Mouse (Mus musculus): ENCODE measurements around the gene Mcam.
A peak's percentile ranks its signal among the peaks of the same experiment; 100 is the strongest.
"Not testable (repeated sequence)": the region's sequence is repeated elsewhere in the genome, so short reads cannot be mapped to it uniquely, and the experiment has no call there.

Gene Mcam

DNA sequence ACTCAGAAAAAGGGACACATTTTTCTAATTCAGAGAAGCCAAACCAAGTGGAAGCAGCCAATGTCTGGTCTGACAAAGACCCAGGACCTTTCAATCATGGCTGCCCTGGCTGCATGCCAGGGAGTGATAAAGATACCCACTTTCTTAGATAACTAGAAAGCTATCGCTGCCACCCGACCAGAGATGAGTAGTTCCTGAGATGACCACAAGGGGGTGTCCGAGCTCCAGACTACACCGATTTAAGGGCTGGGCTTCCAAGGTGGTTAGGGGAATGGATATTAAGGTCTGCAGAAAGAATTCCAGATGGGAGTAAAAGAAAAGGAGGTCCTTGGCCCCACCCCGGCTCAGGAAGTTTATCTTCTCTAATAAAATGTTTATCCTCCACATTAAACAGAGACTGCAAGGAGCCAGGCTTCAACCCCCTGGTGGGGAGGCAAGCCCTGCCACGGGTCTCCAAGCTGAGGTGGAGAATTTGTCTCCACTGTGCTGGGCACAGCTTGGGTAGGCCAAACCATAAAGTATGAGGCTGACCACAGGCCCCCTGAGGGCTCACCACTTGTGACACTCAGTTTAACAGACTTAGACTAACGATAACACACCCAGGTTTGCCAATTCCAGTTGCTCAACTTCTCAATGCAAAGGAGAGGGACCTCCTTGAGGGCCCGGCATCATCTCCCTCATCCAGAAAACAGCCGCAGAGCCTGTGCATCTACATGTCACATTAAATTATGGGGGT lies 24.7 kb upstream of the Mcam start:
- DNase-seq, result peak; percentile 82 to 89

DNA sequence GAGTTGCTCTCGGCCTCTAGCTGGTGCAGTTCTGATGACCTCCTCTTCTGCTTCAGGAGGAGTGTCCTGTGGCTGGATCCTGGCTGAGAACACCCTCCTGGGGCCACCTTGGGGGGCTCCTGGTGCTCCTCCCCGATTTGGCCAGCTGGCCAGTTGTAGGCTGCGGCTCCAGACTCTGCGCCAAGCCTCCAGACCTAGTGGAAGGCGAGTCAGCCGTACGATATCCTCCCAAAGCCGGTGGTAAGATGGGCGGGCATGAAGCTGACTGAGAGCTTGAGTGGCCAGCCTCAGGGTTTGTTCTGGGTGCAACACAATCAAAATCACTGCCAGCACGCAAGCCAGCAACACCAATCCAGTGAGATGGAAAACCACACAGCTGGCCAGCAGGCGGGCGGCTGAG lies 22.4 kb upstream of the Mcam start:
- DNase-seq, result not testable (repeated sequence)

DNA sequence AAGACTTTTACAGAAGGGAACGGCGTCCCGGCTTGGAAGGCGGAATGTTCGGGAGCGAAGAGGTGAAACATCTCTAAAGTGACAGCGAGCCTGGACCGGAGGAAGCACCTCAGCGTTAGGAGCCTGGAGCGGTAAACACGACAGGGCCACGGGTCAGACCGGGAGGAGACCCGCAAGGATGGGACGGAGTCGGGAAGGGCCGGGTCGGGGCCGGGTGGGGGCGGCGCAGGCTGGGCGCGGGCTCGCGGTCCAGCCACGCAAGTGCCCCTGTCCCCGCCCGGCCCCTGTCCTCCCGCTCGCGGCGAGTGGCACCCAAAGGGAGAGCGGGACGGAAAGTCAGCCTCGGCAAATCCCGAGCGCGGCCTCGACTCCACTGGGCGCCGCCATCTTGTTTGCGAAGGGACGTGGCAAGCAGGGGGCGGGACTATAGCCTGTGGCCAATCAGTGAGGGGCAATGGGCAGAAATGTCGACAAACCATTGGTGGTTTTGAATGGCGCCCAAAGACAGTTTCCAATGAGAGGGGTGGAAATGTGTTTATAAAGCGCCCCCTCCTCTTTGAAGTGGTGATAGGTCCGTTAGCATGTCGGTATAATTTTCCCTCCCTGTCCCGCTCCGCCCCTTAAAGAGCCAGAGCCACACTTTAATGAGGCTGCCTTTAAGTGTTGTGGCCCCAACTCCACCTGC lies 21.0 kb upstream of the Mcam start, which contains the start of the genes Gm49380 and Rnf26:
Gene Gm49380 (minus strand): TSS at position 396 of the 685 bp plus-strand sequence.
Gene Rnf26 (minus strand): TSS at position 413 of the 685 bp plus-strand sequence.
- peak; percentile 95 to 97 for DNase-seq

DNA sequence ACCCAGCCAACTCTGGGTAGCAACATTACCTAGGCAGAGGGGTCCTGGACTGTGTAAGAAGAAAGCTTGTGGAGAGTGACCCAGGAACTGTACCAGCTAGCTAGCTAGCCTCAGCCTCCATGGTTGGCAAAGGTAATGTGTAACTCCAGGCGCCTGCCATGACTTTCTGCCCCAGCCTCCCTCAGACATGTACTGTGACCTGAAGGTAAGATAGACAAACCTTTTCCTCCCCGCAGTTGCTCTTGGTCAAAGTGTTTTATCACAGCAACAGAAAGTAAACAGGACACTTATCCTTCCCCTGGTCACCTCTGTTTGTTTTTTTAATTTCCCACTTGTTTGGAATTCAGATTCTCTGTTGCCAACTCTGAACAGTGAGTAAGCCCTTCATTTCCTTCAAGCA lies 19.8 kb upstream of the Mcam start:
- no peak for DNase-seq

DNA sequence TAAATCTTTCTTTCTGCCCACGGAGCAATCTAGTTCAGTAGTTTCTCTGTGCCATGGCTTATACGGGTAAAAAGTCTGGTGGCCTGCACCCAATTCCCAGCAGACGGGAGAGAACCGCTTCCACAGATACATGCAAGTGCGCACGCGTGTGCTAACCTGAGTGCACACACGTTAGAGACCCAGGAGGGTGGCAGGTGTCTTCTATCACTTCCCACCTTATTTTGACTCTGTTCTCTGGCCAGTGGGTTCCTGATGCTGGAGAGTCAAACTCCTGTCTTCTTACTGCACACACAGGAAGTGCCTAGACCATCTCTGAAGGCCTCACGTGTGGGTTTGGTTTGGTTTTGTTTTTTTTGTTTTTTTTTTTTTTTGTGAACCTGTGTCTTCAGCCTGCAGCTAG lies 18.7 kb upstream of the Mcam start:
- DNase-seq, result no peak

DNA sequence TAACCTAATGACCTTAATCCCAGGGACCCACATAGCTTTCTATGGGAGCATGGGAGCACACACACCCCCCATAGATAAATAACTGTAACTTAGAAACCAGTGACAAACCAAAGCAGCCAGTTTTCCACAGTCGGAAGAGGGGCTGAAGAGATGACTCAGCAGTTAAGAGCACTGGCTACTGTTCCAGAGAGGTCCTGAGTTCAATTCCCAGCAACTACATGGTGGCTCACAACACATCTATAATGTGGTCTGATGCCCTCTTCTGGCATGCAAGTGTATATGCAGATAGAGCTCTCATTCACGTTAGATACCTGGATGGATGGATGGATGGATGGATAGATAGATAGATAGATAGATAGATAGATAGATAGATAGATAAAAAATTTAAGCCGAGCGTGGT lies 18.1 kb upstream of the Mcam start:
- no peak for DNase-seq

DNA sequence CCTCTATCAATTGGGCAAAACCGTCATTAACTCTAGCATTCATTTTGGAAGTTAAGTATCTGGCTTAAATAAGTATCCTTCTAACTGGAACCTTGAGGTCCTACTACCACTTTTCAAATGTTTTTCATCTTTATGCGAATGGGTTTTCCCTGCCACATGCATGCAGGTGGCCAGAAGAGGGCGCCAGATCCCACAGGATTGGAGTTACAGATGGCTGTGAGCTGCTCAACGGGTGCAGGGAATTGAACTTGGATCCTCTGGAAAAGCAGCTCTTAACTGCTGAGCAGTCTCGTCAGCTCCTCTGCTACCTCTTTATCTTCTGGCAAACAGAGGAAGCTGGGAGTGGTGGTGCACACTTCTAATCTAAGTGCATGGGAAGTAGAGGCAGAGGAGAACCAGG lies 15.3 kb upstream of the Mcam start:
- peak; percentile 39 to 68 for DNase-seq

DNA sequence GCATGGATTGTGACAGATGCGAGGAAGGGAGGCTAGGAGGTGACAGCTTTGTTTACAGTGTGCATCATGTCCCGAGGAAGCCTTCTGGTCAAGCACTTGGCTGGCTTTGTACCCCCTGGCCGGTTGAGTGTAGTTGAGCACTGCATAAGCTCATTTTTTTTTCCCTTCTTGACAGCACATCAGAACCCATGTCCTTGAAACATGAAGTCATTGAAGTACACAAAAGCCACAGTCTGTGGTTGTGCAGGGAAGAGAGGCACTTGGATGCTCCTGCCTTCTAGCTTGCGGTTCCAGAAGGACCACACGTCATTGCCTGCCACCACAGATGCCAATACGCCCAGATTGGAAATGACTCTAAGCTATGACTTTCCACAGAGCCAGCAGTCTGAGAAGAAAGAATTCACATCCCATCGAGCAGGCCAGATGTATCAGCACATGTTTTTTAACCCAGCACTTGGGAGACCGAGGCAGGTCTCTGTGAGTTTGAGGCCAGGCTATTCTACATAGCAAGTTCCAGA lies 14.3 kb upstream of the Mcam start:
- DNase-seq, result no peak

DNA sequence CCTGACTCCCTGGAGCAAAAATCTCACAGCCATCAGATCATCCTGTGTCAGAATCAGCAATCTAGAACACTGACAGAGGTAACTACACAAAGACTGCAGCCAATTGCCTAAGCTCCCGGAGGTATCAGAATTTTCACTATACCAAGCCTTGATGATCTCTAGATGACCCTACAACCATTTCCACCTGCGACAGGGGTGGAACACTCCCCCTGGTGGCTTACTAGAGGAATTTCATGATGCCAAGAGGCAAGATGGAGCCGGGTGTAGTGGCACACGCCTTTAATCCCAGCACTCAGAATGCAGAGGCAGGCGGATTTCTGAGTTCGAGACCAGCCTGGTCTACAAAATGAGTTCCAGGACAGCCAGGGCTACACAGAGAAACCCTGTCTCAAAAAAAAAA lies 10.0 kb upstream of the Mcam start:
- no peak for DNase-seq

DNA sequence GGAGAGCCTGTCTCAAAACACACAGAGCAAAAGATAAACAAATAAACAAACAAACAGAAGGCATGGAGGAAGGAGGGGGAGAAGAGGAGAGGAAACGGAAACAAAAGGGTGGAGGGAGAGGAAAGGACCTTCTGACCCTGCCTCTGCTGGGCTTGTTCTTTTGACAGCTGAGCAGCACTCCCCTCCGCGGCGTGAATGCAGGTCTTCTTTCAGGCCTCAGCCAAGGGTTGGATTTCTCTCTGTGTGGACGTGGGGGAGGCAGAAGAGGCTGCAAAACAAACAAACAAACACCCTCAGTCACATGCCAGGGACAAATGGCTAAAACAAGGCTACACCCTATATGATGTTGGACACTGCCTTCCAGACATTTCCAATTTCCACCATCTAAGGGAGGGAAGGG lies 9.2 kb upstream of the Mcam start:
- DNase-seq, result no peak

DNA sequence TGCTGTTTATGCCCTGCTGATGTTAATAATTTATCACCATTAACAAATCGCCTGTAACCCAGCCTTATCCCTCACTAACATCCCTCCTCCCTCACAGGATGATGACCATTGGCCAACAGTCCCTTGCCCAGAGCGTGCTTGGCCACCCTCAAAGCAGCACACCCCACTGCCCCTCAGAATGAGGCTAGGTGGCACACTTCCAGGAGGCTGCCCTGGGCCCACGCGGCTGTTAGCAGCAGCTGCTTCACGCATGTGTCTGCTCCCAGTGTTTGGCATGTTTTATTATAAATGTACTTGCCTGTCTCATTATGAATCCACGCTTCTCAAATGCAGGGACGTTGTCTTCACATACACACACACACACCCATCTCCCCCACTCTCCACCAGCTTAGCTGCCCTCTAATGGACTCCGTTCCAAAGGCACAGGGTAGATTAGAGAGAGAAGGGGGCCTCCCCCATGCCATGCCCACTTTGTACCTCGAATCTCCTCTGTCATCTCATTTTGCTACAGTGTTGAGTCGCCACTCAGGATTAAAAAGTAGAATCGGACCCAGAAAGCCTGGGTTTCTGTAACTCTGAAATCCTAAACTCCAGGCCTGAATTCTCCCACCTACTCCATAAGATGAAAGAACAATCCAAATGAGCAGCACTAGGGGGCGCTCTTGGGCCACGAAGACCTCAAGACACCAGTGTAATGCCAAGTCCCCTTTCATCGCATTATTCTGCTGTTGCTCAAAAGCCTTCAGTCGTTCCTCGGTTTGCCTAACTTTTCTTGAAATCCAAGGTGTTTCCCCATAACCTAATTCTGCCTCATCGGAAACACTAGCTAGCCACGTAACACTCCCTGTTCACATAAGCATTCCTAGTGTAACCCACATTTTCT lies 8.5 kb upstream of the Mcam start:
- DNase-seq, result peak; percentile 88 to 92

DNA sequence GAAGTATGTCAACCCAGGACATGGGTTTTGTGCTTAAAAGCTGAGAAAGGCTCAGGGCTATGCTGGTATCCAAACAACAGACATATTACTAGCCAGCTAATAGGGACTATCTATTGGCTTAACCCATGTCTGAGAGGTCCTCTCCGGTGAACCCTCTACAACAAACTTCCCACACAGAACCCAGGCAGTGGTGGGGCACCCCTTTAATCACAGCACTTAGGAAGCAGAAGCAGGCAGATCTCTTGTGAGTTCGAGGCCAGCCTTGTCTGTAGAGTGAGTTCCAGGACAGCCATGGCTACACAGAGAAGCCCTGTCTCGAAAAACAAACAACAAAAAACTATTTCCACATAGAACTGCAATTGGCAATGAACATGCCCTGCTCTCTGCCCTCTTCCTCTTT lies 7.5 kb upstream of the Mcam start:
- DNase-seq, result no peak

DNA sequence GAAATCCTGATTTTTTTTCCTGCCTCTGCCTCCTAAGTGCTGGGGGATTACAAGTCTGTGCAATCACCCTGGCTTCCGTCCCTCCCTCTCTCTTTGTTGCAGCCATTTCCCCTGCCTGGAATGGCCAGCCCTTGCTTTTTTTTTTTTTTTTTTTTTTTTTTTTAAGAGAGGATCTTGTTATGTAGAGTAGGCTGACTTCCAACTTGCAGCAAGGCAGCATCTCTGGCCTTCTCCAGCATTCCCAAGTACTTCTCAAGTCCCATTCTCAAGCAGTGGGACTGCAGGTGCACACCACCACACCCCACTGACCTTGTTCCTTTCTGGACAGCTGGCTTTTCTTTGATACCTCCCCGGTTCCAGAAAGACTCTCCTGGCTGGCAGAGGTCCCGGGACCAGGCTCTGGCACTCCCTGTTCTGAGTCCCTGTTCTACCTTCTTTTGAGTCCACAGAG lies 6.9 kb upstream of the Mcam start:
- DNase-seq, result no peak

DNA sequence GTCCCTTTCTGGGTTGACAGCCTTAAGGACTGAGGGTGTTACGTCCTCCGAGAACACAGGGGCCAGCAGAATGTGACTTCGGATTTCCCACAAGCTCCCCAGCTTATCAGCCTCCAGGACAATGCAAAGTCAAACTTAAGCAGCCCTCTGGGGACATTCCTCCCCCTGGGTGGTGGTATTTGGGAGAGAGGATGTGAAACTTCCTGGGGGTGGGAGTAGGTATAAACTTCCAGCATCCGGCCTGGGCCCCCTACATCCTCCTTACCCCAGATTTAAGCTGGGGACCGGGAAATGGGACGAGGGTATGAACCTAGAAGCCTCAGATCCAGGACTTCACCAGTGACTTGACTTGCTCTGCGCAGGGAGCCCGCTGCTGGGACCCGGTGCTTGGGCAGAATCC lies 4.6 kb upstream of the Mcam start:
- DNase-seq, result no peak

DNA sequence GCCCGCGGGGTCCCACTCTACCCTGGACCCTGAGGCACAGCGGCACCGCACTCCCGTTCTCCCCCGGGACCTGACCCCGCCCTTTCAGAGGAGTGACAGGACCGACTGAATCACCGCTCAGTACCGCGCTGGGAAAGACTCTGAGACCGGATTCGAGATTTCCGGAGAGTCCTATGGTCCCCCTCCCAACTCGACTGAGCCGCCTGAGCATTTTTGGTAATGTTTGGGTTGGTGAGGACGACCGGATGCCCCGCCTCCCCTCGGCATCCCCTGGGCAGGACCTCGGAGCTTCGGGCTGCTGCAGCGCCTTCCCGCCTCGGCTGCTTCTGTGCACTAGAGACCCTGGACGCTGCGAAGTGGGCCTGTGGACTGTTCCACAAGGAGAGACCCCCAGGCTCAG lies 4.2 kb upstream of the Mcam start:
- peak; percentile 52 to 57 for DNase-seq

DNA sequence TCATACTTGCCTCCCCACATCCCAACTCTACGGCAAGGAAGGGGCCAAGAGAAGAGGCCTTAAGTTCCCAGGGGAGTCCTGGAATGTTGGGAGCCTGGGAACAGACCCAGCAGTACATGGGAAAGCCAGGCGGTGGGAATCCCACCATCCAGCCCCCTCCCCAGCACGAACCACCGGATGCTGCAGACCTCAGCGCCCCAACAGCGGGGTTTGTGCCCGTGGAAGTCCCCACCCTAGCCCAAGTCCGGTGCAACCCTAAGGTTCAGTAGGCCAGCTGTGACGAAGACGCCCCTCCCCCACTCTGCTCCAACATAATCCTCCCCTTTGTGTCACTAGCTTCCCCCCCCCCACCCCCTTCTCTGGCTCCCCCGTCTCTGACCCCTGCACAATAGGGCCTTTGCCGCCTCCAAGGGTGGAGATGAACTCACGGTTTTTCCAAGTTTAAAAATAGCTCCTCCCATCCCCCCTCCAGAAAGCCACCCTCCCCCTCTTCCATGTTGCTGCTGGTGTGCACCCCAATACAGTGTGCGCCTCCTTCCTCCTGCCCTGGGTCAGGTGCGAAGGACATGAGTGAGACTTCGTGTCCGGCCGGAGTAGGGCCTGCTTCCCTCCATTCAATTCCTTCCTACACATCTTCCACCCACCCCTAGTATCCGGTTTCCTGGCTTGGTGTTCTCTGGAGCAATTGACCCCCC lies 3.5 kb upstream of the Mcam start:
- no peak for DNase-seq

DNA sequence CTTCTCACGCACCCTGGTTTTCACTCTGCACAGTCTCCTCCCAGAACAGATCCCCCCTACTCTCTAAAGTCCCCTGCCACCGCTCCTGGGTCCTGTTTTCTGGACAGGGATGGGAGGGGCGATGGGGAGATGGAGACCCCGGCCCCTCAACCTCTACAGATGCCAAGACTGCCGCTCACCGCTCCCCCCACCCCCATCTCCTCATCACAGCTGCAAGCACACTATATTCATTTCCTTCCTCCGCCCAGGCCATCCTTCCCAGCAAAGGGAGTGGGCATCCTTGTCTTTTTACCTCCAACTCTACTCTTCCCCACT lies 3.0 kb upstream of the Mcam start:
- DNase-seq, result no peak

DNA sequence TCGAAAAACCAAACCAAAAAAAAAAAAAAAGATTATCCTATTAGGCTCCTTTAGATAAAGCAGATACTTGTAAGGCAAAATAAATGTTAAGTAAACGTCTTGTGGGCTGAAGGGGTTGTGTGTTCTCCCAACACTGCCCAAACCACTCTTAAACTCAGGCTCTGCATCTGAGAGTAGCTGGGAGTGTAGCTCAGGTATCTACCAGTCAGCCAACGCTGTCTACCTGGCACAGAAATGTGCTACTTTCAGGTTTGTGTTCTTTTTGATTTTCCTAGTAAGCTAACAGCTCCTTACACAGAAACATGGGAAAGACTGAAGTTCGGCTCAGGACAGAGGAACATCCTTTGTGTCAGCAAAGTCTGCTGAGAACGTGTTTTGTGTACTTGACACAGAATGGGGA lies 2.1 kb upstream of the Mcam start:
- no peak for DNase-seq

DNA sequence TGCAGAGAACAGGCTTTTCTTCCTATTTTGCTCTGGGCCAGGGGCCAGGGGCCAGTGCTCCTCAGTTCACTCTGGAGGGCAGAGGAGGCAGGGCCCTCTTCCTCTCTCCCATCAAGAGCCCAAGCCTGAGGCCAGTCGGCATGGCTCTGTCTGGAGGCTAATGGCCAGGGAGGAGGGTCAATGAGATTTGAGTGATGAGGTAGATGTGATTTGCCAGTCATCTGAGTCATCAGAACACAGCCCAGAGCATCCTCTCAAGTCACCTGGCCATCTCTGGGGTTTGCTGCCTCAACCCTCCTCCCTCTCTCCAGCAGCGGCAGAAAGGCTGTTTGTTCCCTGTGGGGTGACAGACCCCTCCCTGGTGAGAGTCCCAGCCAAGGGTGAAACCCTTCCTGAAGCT lies 982 bp upstream of the Mcam start:
- peak; percentile 48 to 49 for DNase-seq

DNA sequence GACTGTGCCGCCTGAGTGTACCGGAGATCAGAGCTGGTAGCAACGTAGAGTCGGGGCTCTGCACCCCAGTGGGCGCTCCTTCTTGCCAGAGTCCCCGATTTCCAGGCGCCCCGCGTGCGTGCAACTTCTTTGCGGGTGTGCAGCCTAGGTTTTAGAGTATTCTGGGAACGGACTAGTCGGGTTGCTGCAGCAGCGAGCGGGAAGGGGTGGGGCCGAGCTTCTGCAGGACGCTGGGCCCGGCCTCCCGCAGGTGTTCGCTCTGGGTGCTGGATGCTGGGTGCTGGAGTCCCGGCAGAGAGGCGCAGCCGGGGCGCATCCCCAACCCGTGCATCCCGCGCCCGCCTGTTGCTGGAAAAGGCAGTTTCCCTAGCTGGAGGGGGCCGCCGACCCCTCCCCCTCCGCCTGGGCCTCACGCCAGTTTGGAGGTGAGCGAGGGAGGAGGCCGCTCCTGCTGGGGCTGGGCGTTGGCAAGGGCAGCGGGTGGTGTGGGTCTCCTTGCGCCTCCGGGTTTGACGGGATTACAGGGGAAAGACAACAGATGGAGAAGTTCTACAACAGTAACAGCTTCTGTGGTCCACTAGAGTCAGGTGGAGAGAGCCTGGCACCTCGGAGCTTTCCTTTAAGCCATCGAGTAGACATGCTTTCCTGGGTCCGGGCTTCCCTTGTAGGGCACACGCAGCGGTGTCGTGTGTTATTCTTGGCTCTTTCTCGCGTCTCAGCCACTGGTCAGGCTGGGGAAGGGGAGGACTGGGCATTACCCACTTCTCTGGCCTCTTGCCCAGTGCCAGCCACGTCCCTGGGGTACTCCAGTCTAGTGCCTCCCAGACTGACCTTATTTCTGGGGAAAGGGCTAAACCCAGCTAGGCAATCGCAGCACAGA lies 822 bp downstream of the Mcam start:
- DNase-seq, result peak; percentile 79 to 84

DNA sequence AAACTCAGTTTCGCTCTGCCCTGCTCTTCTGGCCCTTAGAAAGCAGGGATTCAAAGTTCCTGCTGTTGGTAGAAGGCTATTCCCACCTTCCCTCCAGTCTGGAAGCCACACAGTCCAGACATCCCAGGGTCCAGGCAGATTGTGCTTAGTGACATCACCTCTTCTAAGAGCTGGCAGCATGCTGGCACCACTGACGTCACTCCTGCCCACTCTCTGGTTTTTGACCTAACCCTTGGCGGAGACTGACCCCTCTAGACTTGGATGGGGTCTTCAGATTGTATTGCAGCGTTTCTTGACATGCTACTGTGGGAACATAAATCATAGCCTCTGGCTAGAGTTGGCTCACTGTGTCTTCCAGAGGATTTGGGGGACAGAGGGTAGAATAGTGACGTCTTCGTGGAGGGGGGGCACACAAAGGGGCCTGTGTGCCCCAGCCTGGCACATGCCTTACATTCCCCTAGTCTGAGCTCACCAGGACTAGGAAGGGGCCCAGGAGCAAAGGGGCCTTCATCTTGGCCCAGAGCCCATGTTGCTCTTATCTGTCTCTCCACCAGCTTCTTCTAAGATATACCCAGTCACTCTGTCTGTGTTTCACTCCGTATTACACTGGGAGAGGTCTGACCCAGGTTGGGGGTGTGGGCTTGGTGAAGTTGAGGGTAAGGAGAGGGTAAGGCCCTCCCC lies 1.6 kb downstream of the Mcam start:
- DNase-seq, result peak; percentile 65 to 66

Measured in cerebellum, postnatal 25 days (tissue).